Mouse (Mus musculus) gonadal fat pad, adult 2 months (tissue): ENCODE measurements at regions not wholly inside any gene's neighbourhood (a gene's known extent, or its start where the extent isn't known, plus 50 kb on each side); places are given as distances from the start of the nearest gene placed in this dataset.

Source experiments
- DNase-seq: peaks from one replicate; pipeline ENCODE4 v3.0.0-alpha.2; 2012; ENCODE audit warnings: low read depth

- DNase-seq: no peak
Measured at GRCm38 (mm10) chr11:24340677-24341076, 262.8 kb downstream of the Bcl11a start.

GRCm38 (mm10) chr11:24341650-24342049 lies 263.8 kb downstream of the Bcl11a start:
- no peak for DNase-seq

- no peak for DNase-seq
Measured at GRCm38 (mm10) chr11:24342176-24342575, 264.3 kb downstream of the Bcl11a start.

GRCm38 (mm10) chr11:24342732-24343131 lies 264.9 kb downstream of the Bcl11a start:
- DNase-seq: no peak

GRCm38 (mm10) chr11:24347225-24347624 lies 269.4 kb downstream of the Bcl11a start:
- no peak for DNase-seq

- DNase-seq: no peak
Measured at GRCm38 (mm10) chr11:24348741-24349140, 270.9 kb downstream of the Bcl11a start.

- DNase-seq: no peak
Measured at GRCm38 (mm10) chr11:24349967-24350643, 272.2 kb downstream of the Bcl11a start.

GRCm38 (mm10) chr11:24350839-24351238 lies 273.0 kb downstream of the Bcl11a start:
- no peak for DNase-seq

GRCm38 (mm10) chr11:24352071-24352470 lies 274.2 kb downstream of the Bcl11a start:
- peak; percentile 84 for DNase-seq

- DNase-seq: no peak
Measured at GRCm38 (mm10) chr11:24353056-24353455, 275.2 kb downstream of the Bcl11a start.

GRCm38 (mm10) chr11:24357388-24357787 lies 279.5 kb downstream of the Bcl11a start:
- no peak for DNase-seq

GRCm38 (mm10) chr11:24359086-24359485 lies 281.2 kb downstream of the Bcl11a start:
- no peak for DNase-seq

GRCm38 (mm10) chr11:24361998-24362687 lies 284.3 kb downstream of the Bcl11a start:
- DNase-seq: no peak

GRCm38 (mm10) chr11:24362688-24363035 lies 284.8 kb downstream of the Bcl11a start:
- no peak for DNase-seq

GRCm38 (mm10) chr11:24363418-24364364 lies 285.8 kb downstream of the Bcl11a start:
- DNase-seq: no peak

GRCm38 (mm10) chr11:24370198-24370860 lies 292.5 kb downstream of the Bcl11a start:
- no peak for DNase-seq

- DNase-seq: no peak
Measured at GRCm38 (mm10) chr11:24370861-24371686, 293.2 kb downstream of the Bcl11a start.

GRCm38 (mm10) chr11:24371687-24371950 lies 293.8 kb downstream of the Bcl11a start:
- DNase-seq: no peak

- peak; percentile 99 for DNase-seq
Measured at GRCm38 (mm10) chr11:24371963-24372362, 294.1 kb downstream of the Bcl11a start.

- no peak for DNase-seq
Measured at GRCm38 (mm10) chr11:24372616-24373015, 294.8 kb downstream of the Bcl11a start.

GRCm38 (mm10) chr11:24373301-24373700 lies 295.4 kb downstream of the Bcl11a start:
- DNase-seq: no peak
